Mouse (Mus musculus) megakaryocyte, embryonic 14.5 days (primary cell): Measurements from ENCODE around the gene Kif16b.

Experiments used
- FLI1 ChIP-seq: IDR thresholded peaks from 2 replicates; pipeline ENCODE4 v1.6.1; 2012; ENCODE audit warnings: low read length, inconsistent platforms, mixed read lengths
- GATA1 ChIP-seq: IDR thresholded peaks from 3 replicates; pipeline ENCODE4 v1.6.1; 2012; ENCODE audit warnings: mixed read lengths, low read length, inconsistent platforms, borderline replicate concordance

DNA sequence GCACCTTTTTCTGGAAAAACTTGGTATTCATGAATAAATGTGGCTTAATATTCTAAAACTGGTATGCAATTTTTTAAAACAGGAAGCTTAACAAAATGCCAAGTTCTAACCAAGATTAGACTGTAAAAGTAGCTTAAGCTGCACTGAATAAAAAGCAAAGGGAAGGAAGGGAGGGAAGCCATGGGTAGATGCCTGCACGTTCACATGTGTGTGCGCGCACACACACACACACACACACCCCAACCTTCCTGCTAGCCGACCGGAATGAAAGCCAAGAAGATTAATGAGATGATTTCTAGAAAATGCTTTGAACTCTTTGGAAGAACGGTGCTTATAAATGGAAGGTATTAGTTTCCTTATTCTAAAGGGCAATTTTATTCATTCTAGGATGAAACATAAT is 104.0 kb downstream of the Kif16b start:
- TF ChIP-seq GATA1 (no peak), FLI1 (no peak)
